Mouse (Mus musculus) left cerebral cortex, adult 2 months (tissue): Measurements from ENCODE around the gene Dtymk. TPM values are rescaled to one million over a fixed set of nuclear protein-coding genes. Genes with fewer than 3 reads are reported as not detected.

Experiments used
- DNase-seq, 2 experiments: peaks; one replicate each; pipeline ENCODE4 v3.0.0; 2021 to 2022; ENCODE audit warnings: low spot score in 2 of 2, mixed read lengths in 1 of 2; ENCODE audit errors: extremely low spot score in 1 of 2
- H3K27ac ChIP-seq: fragments of 200-600 bp; 2 replicates; pipeline ENCODE4 v1.8.1; 2022
- H3K4me3 ChIP-seq: fragments of 200-600 bp; 2 replicates; pipeline ENCODE4 v1.8.1; 2022
- CTCF ChIP-seq: fragments of 200-600 bp; IDR thresholded peaks from 2 replicates; pipeline ENCODE4 v1.8.1; 2022; ENCODE audit warnings: antibody characterized with exemption, mild to moderate bottlenecking, moderate library complexity
- intact Hi-C: fragments of 180-260 bp; cut with DNase I; formaldehyde crosslinking; loops from one replicate; pipeline ENCODE4 v1.15.1; 2025
- total RNA-seq, 2 experiments: library from RNA; stranded (reverse); gene quantifications; 2 replicates each; pipeline ENCODE4 v1.2.3; 2021

Gene Dtymk
- total RNA-seq, 2 experiments from 2014 or later: 50.8 to 52.5 TPM

- no peak for DNase-seq
- Histone ChIP-seq H3K27ac (no peak overlapping the region), H3K4me3 (no peak overlapping the region)
- intact Hi-C loops: no loop called here
- no peak for TF ChIP-seq CTCF
These were observed 41.7 kb downstream of the Dtymk start for GRCm38 (mm10) chr1:93760076-93760475.

- Histone ChIP-seq H3K4me3 (no peak overlapping the region), H3K27ac (no peak overlapping the region)
- intact Hi-C loops: no loop called here
- TF ChIP-seq CTCF: no peak
- no peak for DNase-seq
These were observed 45.6 kb downstream of the Dtymk start for GRCm38 (mm10) chr1:93756154-93756553.

DNA sequence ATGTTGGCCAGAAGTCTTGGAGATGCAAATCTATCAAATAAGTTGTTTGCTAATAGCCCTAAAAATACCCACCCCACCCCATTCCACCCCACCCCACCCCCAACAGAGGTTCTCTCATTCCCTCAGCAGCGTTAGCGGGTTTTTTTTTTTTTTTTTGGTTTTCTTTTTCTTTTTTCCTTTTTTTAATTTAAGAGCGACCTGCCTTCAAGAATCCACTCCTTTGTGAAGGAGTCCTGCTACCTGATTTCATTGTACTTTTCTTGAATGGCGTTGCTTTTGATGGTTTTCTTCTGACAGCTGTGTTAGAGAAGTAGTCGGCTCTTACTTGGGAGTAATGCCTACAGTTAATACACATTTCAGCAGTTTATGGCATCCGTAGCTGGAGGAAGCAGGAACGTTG, 46.1 kb downstream of the Dtymk start:
- intact Hi-C loops: loop anchor here (2.0 kb wide), 2 partner anchors 47 to 277 kb away; partner anchors contain the start of genes Hdlbp and Ing5
- no peak for TF ChIP-seq CTCF
- H3K27ac ChIP-seq: no peak overlapping the region

DNA sequence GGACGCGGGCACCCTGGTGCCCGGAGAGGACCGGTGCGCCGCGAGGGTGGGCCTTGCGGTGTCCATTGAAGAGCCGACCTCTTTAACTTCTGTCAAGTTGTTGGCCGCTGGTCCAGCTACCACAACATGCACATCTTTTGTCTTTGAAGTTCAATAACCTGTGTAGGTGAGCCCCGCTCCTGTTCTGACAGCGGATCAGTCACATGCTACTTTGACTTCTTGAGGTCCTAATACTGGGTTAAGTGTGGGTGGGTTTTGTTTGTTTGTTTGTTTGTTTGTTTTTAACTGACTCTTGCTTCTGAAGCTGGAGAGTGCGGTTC, 46.5 kb downstream of the Dtymk start:
- intact Hi-C loops: loop anchor here (2.0 kb wide), 2 partner anchors 48 to 276 kb away; partner anchors contain the start of genes Hdlbp and Ing5
- H3K4me3 ChIP-seq: peak overlapping the region; percentile 99

More for the DNA sequence above, 46.1 kb downstream of the Dtymk start:
- H3K4me3 ChIP-seq: peak overlapping the region; percentile 99
- no peak for DNase-seq

GRCm38 (mm10) chr1:93754573-93755290, 47.0 kb downstream of the Dtymk start, which contains the start of gene Thap4:
TSS of gene Thap4 (minus strand) at chr1:93754864.
- intact Hi-C loops: loop anchor here (1.0 to 2.0 kb wide), 3 partner anchors 48 to 276 kb away; partner anchors contain the start of genes Hdlbp and Ing5
- peak within 1 kb of the TSS; percentile 99 for H3K4me3 ChIP-seq
- no peak for TF ChIP-seq CTCF
- DNase-seq: peak; percentile 95 to 97
- H3K27ac ChIP-seq: peak within 1 kb of the TSS; percentile 77

More for the DNA sequence above, 46.5 kb downstream of the Dtymk start:
- DNase-seq: no peak
- peak overlapping the region; percentile 77 for H3K27ac ChIP-seq
- no peak for TF ChIP-seq CTCF

DNA sequence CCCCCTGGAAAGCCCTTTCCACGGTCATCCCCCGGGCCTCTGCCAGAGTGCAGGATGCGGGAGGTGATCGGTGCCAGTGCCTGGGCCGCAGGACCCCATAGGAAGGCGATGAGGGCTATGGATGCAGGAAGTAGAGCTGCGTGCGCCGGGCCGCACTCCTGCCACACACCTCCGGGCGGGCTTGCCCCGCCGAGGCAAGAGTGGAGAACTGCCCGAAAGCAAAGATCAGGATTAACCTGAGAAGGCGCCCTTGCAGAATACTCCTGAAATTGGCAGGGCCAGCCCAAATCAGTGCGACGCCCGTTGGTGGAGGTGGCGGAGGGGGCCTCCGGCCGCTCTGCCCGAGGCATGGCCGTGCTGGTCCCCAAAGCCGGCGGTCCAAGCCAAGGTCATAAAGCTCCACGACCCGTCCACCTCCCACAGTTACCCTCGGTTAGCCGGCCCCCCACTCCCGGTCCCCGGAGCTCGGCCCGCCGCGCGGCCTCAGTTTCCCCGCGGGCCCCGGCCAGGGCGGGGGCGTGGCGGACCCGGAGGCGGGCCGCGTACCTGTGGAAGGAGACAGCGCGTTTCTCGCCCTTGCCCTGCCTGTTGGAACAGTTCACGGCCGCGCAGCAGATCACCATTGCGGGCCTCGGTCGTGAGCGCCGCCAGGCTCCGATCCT, 47.7 kb downstream of the Dtymk start:
- DNase-seq: peak in 1 of 2 experiments; percentile 20
- intact Hi-C loops: loop anchor here (1.0 to 2.0 kb wide), 3 partner anchors 49 to 275 kb away; partner anchors contain the start of genes Hdlbp and Ing5
- TF ChIP-seq CTCF: no peak
- Histone ChIP-seq H3K4me3 (peak overlapping the region; percentile 99), H3K27ac (peak overlapping the region; percentile 73)

GRCm38 (mm10) chr1:93751290-93751689, 50.4 kb downstream of the Dtymk start, which contains the start of gene Atg4b:
TSS of gene Atg4b (plus strand) at chr1:93751500.
- Histone ChIP-seq H3K27ac (no peak within 1 kb of the TSS), H3K4me3 (no peak within 1 kb of the TSS)
- intact Hi-C loops: no loop called here
- no peak for DNase-seq
- TF ChIP-seq CTCF: no peak

DNA sequence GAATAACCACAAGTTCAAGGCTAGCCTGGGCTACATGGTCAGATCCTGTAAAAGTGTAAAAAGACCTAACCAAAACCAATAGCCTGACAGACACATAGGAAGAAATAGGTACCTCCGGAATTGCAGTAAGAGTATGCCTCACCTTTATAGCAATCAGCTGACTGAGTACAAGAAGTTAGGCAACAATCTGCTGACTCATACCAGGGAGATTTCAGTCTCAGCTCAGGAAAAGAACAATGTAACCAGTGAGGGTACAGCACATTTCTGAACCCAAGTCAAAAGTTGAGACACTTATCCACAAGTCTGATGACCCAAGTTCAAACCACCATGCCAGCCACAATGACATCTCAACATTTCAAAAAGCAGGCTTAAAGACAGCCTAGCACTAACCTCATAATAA, 53.2 kb downstream of the Dtymk start:
- intact Hi-C loops: no loop called here
- no peak overlapping the region for H3K27ac ChIP-seq
- TF ChIP-seq CTCF: no peak
- H3K4me3 ChIP-seq: no peak overlapping the region
- DNase-seq: no peak

DNA sequence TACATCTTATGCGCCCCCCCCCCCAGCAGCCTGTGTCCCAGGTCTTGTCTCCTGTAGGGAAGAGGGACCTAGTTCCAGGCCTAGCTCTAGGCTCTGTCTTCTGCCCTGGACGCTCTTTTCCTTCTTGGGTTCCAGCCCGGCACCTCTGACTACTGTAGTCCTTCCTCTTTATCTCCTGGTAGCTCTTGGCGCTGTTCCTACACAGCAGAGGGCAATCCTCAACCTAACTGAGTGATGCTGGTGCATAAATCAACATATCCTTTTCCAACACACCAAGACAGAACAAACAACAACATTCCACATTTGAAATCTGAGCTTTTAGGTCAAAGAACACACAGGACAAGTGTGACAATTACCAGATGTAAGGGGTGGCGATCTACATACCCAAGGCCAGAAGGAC, 55.6 kb downstream of the Dtymk start:
- no peak for TF ChIP-seq CTCF
- Histone ChIP-seq H3K27ac (no peak overlapping the region), H3K4me3 (no peak overlapping the region)
- intact Hi-C loops: no loop called here
- no peak for DNase-seq

DNA sequence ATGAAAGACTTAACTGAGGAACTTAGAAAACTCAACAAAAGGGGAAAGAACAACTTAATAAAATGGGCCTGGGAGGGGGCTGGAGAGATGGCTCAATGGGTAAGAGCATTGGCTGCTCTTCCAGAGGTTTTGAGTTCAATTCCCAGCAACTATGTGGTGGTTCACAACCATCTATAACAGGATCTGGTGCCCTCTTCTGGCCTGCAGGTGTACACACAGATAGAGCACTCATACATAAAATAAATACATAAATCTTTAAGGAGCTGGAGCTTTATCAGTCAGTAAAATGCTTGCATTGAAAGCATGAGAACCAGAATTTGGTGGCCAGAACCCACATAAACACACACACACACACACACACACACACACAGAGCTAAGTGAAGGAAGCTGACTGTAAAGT, 58.8 kb downstream of the Dtymk start:
- TF ChIP-seq CTCF: peak; percentile 25
- intact Hi-C loops: no loop called here
- Histone ChIP-seq H3K4me3 (no peak overlapping the region), H3K27ac (no peak overlapping the region)
- no peak for DNase-seq

Other genes with a start within 250 kb of the Dtymk start
- gene Stk25, start 143.3 kb downstream of the Dtymk start, total RNA-seq: 100 to 1,000 TPM; 360 to 388 TPM
- gene Bok, start 116.3 kb downstream of the Dtymk start, total RNA-seq: 10 to 100 TPM; 33.2 to 35.8 TPM
- 10 to 100 TPM; 79.7 to 89.7 TPM for gene Atg4b, start 50.4 kb downstream of the Dtymk start, total RNA-seq
- gene Thap4, start 47.1 kb downstream of the Dtymk start, total RNA-seq: 10 to 100 TPM; 42.0 to 44.4 TPM
- 10 to 100 TPM; 12.8 to 15.2 TPM for gene Ing5, start 2.0 kb upstream of the Dtymk start, total RNA-seq
- 10 to 100 TPM; 12.6 to 14.2 TPM for gene D2hgdh, start 23.0 kb upstream of the Dtymk start, total RNA-seq
- under 1 TPM in 1 of 2 experiments, not detected in 1; 0.16 TPM for gene Gal3st2, start 59.4 kb upstream of the Dtymk start, total RNA-seq
- gene Gal3st2b, start 116.4 kb upstream of the Dtymk start, total RNA-seq: under 1 TPM in 1 of 2 experiments, not detected in 1; 0.54 TPM
- gene Gal3st2c, start 188.6 kb upstream of the Dtymk start, total RNA-seq: under 1 TPM; 0.05 TPM
- 1 to 10 TPM; 7.1 to 7.3 TPM for gene Neu4, start 218.5 kb upstream of the Dtymk start, total RNA-seq